Mouse (Mus musculus): ENCODE data around the gene Asb3. TPM values are rescaled to one million over a fixed set of nuclear protein-coding genes. Genes with fewer than 3 reads are reported as not detected.
"Not testable (repeated sequence)": the region's sequence is repeated elsewhere in the genome, so short reads cannot be mapped to it uniquely, and the experiment has no call there.

Asb3 gene
- total RNA-seq, 2 experiments from 2014 or later: 12.3 to 21.4 TPM

- peak; percentile 44 for ATAC-seq (replicated peaks; ENCODE audit: low FRiP score, poor library complexity, severe bottlenecking)
Observed at GRCm38 (mm10) chr11:30998199-30998598, 113.0 kb downstream of the Asb3 start.

DNA sequence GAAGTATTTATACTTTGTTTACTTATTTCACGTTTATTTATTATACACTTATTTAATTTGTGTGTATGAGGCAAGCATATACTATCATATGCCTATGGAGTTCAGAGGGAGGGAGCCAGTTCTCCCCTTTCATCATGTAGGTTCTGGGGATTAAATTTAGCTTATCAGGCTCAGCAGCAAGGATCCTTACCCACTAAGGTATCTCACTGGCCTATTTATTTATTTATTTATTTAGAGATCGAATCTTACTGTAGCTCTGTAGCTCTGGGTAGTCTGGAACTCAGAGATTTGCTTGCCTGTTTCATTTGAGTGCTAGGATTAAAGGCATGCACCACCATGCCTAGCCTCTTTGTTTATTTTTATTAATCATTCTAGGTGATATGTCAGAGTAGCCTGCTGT, 113.5 kb downstream of the Asb3 start:
- 0 out of 2 replicates have a peak, but pooled peaks have one; percentile 10 for ATAC-seq (replicated peaks; ENCODE audit: low FRiP score, poor library complexity, severe bottlenecking)

GRCm38 (mm10) chr11:31000028-31000427, 114.8 kb downstream of the Asb3 start:
- peak; percentile 15 for ATAC-seq (replicated peaks; ENCODE audit: low FRiP score, poor library complexity, severe bottlenecking)

DNA sequence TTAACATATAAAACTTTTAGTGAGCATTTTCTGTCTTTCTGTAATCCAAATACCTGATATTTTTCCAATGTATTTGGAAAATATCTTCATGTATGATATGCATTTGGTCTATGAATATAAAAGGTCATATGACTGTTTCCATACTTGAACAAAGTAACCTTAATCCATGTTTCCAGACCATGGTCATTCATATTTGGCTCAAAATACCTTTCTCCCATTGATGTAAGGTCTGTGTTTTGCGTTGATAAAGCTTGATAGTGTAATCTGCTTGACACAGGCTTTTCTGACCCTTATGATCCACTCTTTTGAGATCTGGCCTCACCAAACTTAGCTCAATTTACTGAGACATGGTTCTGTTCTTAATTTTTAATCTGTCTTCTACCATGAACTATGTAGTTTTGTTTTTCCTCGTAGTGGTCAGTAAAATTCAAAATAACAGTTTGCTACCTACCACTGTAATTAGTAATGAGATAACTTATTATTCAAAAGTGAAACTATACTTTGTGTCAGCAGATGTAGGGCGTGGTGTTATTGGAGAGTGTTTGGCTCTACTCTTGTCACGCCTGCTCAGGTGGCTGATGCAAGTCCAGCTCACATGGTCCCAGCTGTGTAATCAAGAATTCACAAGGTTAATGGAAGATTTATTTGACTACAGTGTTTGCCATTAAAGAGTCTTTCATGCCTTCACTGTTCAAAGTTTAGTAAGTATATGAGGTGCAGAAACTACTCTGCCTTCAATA, 116.1 kb downstream of the Asb3 start:
- ATAC-seq (replicated peaks; ENCODE audit: low FRiP score, poor library complexity, severe bottlenecking): peak; percentile 79

DNA sequence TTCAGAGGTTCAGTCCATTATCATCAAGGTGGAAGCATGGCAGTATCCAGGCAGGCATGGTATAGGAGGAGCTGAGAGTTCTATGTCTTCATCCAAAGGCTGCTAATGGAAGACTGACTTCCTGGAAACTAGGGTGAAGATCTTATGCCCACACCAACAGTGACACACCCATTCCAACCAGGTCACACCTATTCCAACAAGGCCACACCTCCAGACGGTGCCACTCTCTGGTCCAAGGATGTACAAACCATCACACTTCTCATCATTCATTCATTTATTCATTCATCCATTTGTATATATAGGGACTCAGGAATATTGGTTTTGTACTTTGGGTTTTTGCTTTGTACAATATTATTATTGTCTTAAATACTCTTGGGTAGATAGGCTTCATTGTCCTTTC, 124.5 kb downstream of the Asb3 start:
- not testable (repeated sequence) for ATAC-seq (replicated peaks; ENCODE audit: low FRiP score, poor library complexity, severe bottlenecking)

GRCm38 (mm10) chr11:31017466-31017865, 132.2 kb downstream of the Asb3 start:
- ATAC-seq (replicated peaks; ENCODE audit: low FRiP score, poor library complexity, severe bottlenecking): not testable (repeated sequence)

GRCm38 (mm10) chr11:31034958-31035357, 149.7 kb downstream of the Asb3 start:
- ATAC-seq (replicated peaks; ENCODE audit: low FRiP score, poor library complexity, severe bottlenecking): no peak

DNA sequence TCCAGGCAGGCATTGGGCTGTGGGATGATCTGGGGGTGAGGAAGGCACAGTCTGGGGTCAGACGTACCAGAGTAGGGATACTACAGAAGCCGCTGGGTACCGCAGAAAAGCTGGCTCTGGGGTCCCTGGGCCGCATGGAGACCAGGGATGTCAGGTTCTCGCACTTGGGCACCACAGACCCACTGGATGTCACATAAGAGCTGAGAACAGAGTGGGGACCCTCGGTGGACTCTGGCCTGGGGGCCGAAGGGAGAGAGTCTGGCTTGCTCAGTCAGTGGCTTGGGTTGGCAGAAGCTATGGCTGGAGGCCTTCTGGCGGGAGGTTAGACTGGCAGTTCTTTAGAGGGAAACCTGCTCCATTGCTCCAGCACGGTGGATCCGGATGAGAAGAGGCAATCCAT, 204.8 kb downstream of the Asb3 start:
- ATAC-seq (replicated peaks; ENCODE audit: low FRiP score, poor library complexity, severe bottlenecking): no peak

GRCm38 (mm10) chr11:31090478-31090978, 205.3 kb downstream of the Asb3 start:
- no peak for ATAC-seq (replicated peaks; ENCODE audit: low FRiP score, poor library complexity, severe bottlenecking)

- not testable (repeated sequence) for ATAC-seq (replicated peaks; ENCODE audit: low FRiP score, poor library complexity, severe bottlenecking)
Observed at GRCm38 (mm10) chr11:31099519-31099918, 214.3 kb downstream of the Asb3 start.

DNA sequence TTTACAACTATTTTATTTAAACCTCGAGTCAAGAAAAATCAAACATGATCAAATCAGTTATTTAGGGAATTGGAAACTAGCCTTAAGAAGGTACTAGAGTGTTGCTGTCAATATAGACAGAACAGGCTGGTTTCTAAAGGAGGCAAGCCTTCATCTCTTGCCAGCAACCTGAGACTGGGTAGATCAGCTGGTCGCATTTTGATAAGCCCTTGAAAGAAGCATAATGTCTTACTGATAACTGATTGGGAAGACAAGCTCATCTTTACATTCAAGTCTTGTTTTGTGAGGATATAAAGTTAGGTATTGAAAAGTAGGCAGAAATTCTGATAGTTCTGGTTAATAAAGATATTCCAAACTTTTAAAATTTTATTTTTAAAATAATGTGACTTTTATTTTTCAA, 217.0 kb downstream of the Asb3 start:
- ATAC-seq (replicated peaks; ENCODE audit: low FRiP score, poor library complexity, severe bottlenecking): no peak

DNA sequence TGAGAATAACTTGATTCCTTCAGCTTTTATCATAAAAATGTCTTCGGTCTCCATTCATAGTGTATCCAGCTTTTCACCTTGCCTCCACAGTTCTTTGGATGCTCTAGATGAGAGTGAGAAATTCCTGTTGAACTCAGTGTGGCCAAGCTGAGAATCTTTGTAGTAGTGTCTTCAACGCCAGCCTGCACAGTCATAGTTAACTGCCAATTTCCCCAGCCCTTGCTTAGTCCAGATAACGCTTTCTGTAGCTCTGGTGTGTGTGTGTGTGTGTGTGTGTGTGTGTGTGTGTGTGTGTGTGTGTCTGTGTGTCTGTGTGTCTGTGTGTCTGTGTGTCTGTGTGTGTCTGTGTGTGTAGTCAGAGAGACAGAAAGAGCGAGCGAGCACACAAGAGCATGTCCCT, 220.1 kb downstream of the Asb3 start:
- no peak for ATAC-seq (replicated peaks; ENCODE audit: low FRiP score, poor library complexity, severe bottlenecking)

- ATAC-seq (replicated peaks; ENCODE audit: low FRiP score, poor library complexity, severe bottlenecking): not testable (repeated sequence)
Observed at GRCm38 (mm10) chr11:31126964-31127363, 241.7 kb downstream of the Asb3 start.

GRCm38 (mm10) chr11:31133726-31134125, 248.5 kb downstream of the Asb3 start:
- not testable (repeated sequence) for ATAC-seq (replicated peaks; ENCODE audit: low FRiP score, poor library complexity, severe bottlenecking)

DNA sequence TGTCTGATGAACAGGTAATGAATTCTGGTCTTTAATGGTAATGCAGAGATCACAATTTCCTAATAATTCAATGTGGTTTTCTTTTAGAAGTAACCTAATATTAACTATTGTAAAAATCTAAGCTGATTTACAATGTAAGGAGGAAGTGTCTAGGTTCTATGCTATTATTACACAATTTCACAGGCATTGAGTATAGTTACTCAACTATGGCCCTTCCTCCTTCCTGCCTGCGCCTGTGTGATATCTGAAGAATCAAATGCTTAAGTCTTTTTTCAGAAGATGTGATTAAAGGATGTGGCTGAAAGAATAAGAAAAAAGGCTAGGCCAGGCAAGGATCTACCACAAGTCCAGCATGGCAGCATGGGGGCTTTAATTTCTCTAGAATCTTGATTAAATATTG, 249.6 kb downstream of the Asb3 start:
- not testable (repeated sequence) for ATAC-seq (replicated peaks; ENCODE audit: low FRiP score, poor library complexity, severe bottlenecking)

DNA sequence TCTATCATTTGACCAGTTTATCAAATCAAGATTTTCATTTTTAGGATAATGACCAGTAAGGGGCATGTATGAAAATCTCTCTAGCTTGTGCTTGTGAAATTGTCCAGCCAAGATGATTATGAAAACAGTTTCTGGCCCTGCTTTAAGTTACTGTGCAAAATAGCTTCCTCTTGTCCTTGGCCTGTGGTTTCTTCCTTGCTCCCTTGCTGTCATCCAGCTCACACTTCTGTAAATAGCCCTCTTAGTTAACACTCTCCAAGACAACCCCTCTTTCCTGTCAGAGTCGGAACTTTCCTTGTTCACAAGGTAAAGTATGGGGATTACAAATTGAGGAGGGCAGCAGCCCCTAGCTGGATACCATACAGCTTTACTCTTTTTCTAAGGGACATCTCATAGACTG, 253.2 kb downstream of the Asb3 start:
- not testable (repeated sequence) for ATAC-seq (replicated peaks; ENCODE audit: low FRiP score, poor library complexity, severe bottlenecking)

Other genes starting within 250 kb of the Asb3 start
- gene Acyp2, start 235.8 kb upstream of the Asb3 start, total RNA-seq (2015; ENCODE audit: low replicate concordance): 1.4 and 4.2 TPM in 2 replicates
- gene Acyp2, start 235.8 kb upstream of the Asb3 start, total RNA-seq (2017; ENCODE audit: low replicate concordance): 1.2 and 3.6 TPM in 2 replicates
- gene Psme4, start 113.7 kb upstream of the Asb3 start, total RNA-seq (2015; ENCODE audit: low replicate concordance): 62.5 and 78.6 TPM in 2 replicates
- gene Psme4, start 113.7 kb upstream of the Asb3 start, total RNA-seq (2017; ENCODE audit: low replicate concordance): 41.5 and 89.6 TPM in 2 replicates
- gene Gpr75, start 58 bp upstream of the Asb3 start, total RNA-seq (2015; ENCODE audit: low replicate concordance): not detected in 2 replicates
- gene Gpr75, start 58 bp upstream of the Asb3 start, total RNA-seq (2017; ENCODE audit: low replicate concordance): not detected in 2 replicates
- 36.9 and 73.2 TPM in 2 replicates for gene Erlec1, start 68.9 kb downstream of the Asb3 start, total RNA-seq (2015; ENCODE audit: low replicate concordance)
- 37.0 and 39.7 TPM in 2 replicates for gene Erlec1, start 68.9 kb downstream of the Asb3 start, total RNA-seq (2017; ENCODE audit: low replicate concordance)
- gene Chac2, start 100.9 kb downstream of the Asb3 start, total RNA-seq (2015; ENCODE audit: low replicate concordance): 60.5 and 109 TPM in 2 replicates
- gene Chac2, start 100.9 kb downstream of the Asb3 start, total RNA-seq (2017; ENCODE audit: low replicate concordance): 144 and 152 TPM in 2 replicates